Mouse (Mus musculus): ENCODE measurements at regions not wholly inside any gene's neighbourhood (a gene's known extent, or its start where the extent isn't known, plus 50 kb on each side); places are given as distances from the start of the nearest gene placed in this dataset.

DNA sequence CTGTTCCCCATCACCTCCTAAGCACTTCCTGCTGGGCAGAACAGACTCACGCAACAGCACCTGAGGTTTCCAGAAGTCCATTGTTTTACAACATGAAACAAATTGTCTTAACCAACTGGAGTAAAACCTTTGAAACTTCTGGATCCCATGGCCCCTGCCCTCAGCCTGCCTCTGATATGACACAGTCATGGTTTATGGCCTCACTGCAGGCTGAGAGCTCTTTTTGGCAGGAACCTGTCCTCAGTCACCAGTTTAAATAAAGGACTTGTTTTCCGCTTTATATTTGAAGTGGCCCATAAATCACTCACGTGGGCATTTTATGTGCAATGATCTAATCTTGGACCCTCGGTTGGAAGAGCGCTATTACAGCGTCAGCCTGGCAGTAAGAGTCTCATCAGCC is 388.5 kb upstream of the Atp11b start:
- CTCF ChIA-PET = no interaction called here

DNA sequence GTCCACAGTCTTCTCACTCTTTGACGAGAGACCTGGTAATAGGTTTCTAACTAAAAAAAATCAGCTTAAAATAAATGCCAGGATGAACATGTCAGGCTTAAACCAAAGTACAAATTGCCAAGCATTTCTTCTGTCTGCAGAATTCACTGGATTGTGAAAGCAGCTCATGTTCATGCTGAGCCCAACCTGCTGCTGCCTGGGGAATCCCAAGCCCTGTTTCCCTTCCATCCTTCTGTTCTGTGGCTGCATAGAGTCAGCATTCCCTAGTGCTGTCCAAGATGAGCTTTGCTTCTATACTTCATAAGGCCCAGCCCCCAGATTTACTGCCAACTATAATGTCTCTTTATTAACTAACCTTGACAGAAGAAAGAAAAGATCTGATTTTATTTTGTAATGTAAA is 381.6 kb upstream of the Atp11b start:
- CTCF ChIA-PET = no interaction called here

DNA sequence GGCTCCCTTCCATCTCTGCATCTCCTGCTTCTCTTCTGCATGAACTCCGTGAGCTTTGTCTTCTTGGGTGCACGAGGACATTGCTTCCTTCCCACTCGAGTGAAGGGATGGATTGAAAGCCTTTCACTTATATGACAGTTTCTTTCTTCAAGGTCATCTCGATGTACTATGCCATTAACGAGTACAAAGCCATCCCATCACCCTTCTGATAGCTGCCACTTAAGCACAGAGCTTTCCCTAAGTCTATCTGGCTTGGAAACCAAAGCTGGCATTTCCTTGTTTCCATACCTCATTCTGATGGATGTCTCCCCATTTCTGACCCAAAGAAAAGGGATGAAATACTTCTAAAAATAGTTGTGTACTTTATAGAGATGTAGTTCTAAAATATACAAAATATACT is 366.5 kb upstream of the Atp11b start:
- CTCF ChIA-PET = no interaction called here

DNA sequence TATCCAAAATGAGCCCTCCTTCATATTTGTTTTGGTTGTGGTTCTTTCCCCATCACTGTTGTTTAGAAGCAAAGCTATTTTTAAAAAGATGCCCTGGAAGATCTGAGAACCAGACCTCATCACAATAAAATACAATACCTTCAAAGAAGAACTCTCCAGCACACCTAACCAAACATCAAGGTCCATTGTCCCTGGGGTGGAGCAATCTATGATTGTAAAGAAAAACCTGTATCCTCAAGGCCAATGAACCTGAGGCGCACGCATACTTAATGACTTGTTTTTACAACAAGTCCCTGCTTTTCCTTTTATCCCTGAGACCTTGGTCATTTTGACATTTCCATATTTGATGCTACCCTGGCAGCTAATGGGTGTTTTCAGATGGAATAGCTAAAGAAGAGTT is 361.2 kb upstream of the Atp11b start:
- CTCF ChIA-PET = no interaction called here

DNA sequence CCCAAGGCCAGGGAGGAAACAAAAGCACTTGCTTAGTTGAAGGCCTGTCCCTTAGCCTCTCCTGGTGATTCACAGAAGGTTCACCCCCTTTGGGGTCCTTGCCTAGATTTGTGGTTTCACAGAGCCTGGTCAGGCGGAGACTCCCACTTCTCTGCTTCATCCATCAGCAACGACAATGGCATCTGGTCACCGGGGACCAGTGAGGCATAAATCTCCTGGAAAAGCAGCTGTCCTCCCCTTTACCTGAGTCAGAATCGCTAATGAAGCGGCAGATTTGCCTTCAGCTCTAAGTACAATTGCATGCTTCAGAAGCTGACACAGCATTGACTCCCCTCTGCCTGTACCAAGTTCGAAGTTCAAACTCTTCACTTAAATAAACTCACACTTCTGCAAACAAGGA is 353.7 kb upstream of the Atp11b start:
- CTCF ChIA-PET = no interaction called here

DNA sequence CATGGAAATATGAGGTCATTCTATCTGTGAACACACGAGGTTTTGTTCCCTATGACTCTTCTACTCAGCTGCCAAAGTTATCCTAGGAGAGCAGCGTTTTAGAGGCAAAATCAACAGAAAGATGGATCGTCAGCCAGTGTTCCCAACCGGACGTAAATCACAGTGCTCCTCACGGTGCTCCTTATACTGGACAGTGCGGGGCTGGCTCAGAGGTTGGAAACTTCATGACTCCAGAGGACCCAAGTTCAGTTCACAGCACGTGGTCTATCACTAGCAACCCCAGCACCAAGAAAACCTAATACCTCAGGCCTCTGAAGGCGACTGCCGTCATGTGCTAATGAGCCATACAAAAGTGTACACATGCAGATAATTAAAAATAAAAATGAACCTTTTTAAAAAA is 351.2 kb upstream of the Atp11b start:
- CTCF ChIA-PET = no interaction called here

DNA sequence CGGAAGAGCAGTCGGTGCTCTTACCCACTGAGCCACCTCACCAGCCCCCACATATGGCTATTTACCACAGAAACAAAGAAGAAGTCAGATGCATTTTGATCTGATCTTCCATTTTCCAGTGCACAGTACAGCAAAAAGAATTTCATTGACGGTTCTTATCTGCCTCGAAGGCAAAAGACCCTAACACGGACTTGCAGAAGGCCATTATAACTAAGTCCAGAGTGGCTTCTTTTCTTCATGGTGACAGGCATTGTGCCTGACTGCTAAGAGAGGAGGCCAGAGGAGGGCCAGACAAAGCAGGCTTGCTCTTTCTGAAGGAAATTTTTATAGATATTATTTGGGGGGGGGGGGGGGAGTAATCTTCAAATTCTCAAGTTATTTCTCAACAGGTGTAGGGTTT is 350.0 kb upstream of the Atp11b start:
- CTCF ChIA-PET = no interaction called here

DNA sequence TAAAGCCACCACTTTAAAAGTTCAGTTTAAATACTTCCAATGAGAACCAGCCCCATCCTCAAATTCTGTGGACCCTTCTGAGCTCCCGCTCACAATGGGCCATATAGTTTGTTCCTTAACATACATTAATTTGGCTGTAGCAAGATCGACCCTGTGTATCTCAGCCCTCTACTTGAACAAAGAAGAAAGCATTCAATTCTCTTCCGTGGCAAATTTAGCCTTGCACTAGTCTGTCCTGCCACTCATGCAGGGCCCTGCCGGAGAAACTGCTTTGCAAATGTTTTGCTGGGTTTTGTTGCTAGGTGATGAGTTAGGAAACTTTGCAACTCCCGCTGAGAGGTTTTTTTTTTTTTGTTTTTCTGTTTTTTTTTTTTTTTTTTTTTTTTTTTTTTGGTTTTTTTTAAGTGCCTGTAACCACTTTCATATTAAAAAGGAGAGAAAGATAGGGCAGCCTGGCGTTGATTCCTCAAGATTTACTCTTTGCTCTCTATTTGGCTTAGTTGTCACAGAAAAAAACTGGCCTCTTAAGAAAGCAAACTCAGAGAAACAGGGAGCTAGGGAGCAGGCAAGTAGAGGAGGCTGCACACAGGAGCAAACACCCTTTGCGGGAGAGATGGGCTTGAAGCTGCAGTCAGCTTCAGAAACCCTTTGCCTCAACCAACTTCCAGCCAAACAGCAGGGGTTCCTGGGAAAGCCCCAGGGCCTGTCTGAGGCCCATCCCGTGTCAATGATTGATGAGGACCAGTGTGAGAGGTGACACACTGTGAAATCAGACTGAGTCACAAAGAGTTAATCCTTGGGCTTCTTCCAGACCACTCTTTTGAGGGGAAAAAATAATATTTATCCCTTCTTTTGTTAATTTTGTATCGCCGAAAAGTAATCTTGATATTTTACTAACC is 349.2 kb upstream of the Atp11b start:
- CTCF ChIA-PET = no interaction called here

DNA sequence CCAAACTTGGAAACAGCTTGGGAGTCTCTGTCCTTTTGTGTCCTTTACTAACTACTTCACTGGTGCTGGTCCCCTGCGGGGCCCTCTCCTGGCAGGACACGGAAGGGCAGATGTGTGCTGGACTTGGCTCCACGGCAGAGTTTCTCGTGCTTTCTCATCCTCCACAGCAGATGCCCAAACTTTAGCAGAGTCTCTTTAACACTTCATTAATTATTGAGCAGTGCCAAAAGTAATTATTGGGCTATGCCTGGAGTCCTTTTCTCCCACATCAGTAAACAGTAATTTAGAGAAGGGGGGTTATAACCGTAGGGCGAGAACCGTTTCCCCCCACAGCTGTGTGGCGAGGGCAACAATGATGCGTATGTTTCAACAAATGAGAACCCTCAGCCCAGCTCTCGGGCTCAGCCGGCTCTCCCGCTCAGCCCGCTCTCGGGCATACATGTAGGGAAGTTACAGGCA is 348.3 kb upstream of the Atp11b start:
- CTCF ChIA-PET = no interaction called here

DNA sequence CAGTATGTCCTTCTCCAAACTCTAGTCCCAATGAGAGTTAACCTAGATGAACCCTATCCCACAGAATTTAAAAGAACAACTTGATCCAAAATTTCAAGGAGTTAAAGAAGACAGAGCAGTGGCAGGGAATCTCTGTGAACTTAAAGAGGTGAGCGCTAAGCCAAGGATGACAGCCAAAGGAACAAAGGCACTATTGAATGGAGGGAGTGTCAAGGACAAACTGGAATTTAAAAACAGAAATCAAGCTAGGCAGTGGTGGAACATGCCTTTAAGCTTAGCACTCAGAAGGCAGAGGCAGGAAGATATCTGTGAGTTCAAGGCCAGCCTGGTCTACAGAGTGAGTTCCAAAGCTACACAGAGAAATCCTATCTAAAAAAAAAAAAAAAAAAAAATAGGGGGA is 316.2 kb upstream of the Atp11b start:
- CTCF ChIA-PET = no interaction called here

DNA sequence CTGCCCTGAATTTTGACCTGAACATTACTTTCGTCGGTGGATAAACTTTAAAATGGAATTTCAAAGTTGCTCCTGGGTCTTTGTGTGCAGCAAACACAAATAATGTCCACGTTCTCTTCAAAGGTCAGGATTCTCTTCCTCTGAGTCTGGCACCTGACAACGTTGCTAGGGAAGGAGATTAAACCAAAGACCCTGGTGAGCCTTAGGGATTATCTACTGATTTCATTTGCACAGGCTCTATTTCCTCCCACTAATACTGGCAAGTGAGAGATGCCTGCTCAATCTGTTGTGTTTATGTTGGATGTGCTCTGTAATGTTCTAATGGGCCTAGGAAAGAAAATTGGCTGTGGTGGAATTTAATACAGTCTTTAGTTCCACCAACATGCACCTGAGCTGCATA is 291.0 kb upstream of the Atp11b start:
- CTCF ChIA-PET = no interaction called here

DNA sequence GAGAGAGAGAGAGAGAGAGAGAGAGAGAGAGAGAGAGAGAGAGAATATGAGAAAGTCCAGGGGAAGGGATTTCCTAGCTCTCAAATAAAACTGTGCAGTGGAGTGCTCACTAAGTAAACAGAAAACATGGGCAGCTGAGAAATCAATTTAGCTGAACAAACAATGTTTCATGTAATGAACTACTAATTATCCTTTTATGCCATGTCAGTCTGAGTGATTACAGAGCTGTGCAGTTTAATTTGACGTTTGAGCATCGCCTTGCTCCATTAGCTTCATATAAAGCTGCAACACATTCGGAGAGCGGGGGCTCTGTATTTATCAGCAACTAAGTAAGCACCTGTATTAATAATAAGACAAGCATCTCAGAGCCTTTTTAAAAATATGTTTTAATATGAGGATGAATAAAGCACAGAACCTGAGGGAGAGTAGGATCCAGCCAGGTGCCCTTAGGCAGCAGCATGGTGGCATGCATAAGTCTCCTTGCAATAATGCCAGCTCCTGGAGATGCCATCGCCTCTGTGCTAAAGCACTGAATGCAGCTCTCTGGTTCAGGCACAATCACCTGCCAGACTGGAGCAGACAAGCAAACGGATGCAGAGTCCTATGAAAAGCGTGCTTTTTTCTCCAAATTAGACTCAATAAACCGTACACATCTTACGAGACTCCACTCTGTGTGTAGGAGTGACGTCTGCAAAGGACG is 289.5 kb upstream of the Atp11b start:
- CTCF ChIA-PET = interaction anchor here (0.7 kb wide), 1 partner anchor 15 kb away, joined by 10 read pairs; no protein-coding TSS in a partner anchor

DNA sequence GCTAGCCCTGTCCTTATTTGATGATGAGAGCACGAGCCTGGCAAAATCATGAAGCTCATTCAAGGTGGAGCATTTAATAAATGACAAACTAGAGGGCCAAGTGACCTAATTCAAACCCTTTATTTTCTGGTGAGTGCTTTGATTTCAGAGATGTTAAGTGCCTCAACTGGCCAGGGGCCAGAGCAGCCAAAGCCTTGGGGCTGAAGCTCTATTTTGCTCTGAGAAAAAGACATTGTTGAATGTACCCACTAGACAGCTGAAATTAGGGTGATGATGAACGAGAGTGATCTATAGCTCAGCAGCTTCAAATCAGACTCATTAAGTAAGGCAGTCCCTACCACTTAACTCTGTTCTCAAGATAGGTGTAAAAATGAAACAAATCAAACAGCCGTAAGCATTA is 287.9 kb upstream of the Atp11b start:
- CTCF ChIA-PET = no interaction called here

DNA sequence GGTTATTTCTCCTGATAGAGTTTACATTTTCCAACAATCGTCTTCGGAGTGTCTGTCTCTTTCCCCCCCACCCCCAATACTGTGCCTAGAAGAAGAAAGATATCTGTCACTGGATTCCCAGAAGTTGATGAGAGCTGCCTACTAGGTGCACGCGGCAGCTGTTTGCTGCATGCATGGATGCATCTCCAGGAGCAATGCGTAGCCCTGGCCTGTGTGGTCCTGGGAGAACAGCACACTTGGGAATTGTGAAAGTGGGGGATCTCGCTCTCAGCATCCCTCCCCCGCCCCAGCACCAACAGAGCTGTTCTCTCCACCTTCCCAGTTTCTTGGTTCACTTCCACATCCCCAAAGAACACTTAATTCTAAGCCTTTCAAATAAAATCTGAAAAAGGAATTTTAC is 280.6 kb upstream of the Atp11b start:
- CTCF ChIA-PET = no interaction called here

DNA sequence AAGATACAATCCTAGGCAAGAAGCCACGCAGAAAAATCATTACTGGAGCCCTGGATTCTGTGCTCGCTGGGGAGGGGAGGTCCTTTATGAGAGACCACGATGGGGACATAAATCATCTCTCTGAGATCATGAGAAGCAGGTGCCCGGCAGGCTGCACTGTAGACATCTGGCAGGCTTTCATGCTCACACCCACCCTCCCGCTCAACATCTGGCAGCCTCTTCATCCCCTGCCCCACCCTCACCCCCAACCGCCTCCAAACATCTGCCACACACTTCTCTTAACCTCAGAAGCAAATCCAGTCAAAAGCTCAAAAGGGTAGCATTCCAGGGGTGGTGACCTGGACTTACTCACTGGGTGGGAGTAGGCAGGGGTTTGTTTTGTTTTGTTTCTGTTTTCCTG is 279.5 kb upstream of the Atp11b start:
- CTCF ChIA-PET = no interaction called here

DNA sequence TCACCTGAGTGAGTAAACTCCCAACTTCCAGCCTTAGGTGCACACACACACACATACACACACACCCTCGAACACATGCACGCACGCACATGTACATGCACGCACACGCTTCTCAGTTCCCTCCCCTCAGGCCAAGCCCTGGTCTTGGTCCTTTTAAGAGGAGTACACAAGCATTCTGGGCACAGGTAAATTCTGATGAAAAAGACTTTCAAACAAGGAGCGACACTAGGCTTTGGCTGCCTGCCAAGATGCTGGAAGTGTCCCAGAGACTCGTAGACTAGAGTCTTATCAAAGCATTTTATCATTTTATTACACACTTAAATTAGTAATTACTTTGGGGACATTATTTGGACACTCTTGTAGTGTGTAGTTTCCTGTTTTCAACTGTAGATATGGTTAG is 278.6 kb upstream of the Atp11b start:
- CTCF ChIA-PET = no interaction called here

DNA sequence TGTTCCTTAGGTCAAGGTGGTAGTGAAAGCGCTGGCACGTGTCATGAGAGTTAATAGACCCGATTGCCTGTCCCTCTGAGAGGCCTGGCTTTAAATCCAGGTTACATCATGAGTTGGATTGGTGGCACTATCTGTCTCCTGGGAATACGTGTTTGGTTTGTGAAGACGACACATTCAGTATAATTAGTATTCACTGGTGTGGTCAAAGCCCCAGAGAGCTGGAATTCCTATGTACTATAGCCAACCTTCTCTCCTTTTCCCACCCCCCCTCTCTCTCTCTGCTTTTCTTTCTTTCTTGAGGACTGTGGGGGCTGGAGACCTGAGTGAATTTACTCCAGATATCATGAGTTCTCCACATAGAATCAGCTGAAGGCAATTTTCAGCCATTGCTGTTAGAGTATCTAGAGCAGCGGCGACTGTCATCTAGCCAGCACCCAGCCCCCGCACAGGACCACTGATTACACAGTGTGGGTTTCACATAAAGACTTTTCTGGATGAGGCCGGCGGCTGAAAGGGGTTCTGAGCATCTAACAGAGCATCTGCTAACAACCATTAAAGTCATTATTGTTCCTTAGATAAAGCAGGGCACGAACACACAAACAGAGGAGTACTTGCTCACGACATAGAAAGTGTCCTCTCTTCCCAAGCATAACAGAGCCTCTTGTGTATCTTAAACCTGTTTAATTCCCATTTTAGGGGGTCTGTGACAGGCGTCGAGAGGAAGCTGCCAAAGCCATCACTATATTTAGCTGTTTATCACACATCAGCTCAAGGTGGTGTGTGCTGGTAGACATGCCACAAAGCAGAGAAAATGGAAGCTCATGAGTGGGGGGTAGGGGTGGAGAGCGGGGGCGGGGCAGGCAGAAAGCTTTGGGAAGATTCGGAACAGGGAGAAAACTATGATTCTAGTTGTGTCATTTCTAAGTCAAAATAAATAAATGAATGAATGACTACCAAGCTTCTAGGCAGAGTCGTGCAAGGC is 272.9 kb upstream of the Atp11b start:
- CTCF ChIA-PET = no interaction called here

DNA sequence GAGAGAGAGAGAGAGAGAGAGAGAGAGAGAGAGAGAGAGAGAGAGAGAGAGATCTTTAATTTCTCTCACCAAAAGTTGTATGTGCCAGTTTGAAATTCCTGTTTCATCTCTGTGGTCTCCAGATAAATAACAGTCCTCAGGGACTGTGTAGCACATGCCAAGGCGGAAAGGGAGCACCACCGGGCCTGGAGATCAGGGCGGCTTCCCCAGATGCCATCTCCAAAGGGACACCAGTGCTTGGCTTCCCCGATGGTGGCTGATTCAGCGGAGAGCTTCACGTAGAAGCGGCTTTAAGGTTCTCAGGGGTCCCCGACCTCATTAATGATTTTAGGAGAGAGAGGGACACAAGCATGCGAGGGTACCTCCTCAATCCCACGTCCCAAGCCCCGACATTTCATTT is 272.1 kb upstream of the Atp11b start:
- CTCF ChIA-PET = no interaction called here

DNA sequence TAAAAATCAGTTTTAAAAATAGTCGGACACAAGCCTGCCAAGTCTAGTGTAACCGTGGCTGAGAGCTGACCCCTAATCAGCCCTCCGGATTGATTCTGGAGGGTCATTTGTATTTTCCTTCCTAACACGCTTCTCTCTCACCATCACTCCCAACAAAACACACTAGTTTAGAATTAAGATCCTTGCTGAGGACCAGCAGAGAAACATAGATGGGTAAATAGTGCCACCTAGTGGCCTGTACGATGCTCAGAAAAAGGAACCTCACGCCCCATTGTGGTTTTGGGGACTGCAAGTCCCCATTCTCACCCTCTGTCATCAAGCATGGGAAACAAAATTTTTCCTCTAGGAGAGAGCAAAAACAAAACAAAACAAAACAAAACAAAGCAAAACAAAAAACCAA is 271.6 kb upstream of the Atp11b start:
- CTCF ChIA-PET = no interaction called here

DNA sequence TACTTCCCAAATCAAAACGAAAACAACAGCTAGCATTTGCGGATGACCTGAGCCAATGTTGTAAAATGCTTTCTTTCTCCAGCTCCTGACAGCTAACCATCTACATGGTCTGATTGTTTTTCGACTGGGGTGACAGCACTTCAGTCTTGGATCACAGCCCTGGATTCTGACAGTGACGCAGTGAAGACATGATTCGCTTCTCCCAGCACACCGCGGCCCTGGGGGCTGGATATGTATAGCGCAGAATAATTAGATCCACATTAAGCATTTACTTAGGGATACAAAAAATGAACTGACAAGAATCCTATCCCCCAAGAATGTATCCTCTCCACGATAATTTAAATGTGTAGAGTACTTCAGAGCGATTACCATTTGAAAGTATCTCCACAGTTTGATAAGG is 271.1 kb upstream of the Atp11b start:
- CTCF ChIA-PET = no interaction called here

DNA sequence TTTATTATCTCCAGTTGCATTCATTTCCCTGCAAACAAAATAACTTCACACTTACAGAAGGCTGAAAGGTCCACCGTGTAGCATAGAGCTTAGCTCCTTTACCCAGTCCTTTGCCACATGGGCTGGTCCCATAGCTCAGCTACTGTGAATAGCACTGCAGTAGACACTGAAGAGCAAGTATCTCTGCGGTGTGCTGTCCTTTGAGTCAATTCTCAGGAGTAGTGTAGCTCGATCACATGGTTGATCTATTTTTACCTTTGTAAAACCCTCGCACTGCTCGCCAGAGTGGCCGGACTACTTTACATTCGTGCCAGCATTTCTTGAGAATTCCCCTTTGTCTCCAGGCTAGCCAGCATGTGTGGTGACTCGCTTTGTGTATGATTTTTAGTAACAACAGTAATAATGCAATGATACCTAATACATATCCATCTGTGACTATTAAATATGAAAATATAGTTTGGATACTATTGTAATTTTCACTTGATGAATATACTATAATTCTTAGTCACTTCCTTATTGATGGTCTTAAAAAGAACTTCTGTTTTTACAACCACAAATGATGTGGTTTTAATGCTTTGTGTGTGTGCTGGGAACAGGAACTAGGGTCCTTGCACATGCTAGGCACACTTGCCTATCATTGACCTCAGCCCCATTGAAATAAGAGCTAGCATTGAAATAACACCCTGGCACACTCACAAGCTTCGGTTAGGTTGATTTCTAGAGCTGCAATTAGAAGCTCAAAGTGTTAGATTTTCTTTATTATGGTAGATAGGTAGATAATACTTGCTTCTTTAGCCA is 257.7 kb upstream of the Atp11b start:
- CTCF ChIA-PET = no interaction called here

DNA sequence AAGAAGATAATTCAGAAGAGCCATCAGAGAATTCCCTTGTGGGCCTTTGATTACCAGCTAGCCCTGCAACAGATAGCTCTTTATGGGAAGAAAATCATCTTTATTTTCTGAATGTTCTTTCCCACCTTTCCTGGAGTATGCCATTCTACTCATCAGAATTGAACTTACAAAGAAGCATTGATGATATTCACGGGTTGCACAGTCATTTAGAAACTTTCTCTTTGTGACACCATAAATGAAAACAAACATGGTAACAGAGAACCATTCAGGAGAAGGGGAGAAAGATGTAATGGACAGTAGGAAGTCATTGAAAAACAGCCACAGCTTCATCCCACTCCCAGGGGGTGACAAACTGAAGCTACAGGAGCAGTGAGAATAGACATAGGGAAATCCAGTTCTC is 243.6 kb upstream of the Atp11b start:
- CTCF ChIA-PET = no interaction called here
